In genomic region chr13:53325531-53325930, GRCm38 (mm10) we compare ENCODE assay signal across 9 mouse cellular contexts. TPM values are rescaled to one million over a fixed set of nuclear protein-coding genes. Genes with fewer than 3 reads are reported as not detected.
"Had no signal": no experiment of that assay in that cellular context is flagged by ENCODE, and none has a peak within 500 bp of the region (broad histone marks: within the 10 kb centered on the region; RNA-seq: fewer than 3 reads in every experiment).

No protein-coding gene starts in this region.

- ATAC-seq: liver, embryonic 12.5 days; midbrain, embryonic 16.5 days had no signal

- DNase-seq: kidney, postnatal 25 days; lung, postnatal 14 days; retina, postnatal 1 day; right cerebral cortex, postnatal 4 days; spleen, adult 18-20 months; thymus, postnatal 36 days had no signal

RNA-seq across cellular contexts. Expression of gene Ror2, which starts 39.6 kb away (rescaled TPM):
- total RNA-seq: megakaryocyte-erythroid progenitor cell, adult 5-6 weeks had no signal
